Mouse (Mus musculus): ENCODE results near the gene Fam234b.

Gene Fam234b

DNA sequence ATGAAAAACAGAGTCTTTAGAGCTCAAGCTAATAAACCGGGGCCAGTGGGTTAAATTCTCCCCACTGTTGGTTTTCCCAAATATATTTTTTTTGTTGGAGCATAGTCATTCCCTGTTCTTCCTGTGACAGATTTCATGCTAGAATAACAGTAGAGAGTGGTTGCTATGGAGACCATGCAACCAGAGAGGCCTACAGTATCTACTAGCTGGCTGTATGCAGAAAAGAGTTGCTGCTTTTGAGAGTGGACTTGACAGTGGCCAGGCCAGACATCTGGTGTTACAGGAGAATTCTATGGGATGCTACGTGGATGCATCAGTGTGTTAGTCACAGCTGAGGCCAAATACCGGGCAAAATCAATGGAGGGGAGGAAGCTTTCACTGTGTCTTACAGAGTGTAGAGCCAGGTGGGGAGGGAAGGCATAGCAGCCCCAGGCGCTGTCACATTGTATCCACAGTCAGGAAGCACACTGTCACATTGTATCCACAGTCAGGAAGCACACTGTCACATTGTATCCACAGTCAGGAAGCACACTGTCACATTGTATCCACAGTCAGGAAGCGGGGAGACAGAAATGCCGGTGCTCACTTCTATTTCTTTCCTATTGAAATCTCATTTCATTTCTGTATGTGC, 26.1 kb downstream of the Fam234b start:
- DNase-seq (ENCODE audit: inconsistent ontology term) = peak; percentile 70

- DNase-seq (ENCODE audit: inconsistent ontology term) = peak; percentile 79
Observed at GRCm38 (mm10) chr6:135228465-135228941, 30.7 kb downstream of the Fam234b start.

DNA sequence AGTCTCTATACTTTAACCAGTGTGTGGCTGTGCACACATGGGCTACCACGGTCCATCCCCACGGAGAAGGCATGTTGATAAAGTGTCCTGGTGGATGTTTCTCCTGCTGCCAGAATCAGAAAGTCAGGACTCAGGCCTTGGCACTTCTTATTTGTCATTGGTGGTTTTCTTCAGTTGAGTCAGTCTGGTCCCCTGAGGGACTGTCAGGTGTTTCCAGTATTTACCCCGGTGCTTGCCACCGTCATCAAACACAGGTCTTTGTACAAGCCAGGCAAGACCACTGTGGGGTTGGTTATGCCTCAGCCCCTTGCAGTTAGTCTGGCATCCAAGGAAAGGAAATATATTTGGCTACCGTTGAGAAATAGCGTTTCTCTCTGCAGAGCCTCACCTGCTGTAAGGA, 32.8 kb downstream of the Fam234b start:
- DNase-seq (ENCODE audit: inconsistent ontology term) = no peak

DNA sequence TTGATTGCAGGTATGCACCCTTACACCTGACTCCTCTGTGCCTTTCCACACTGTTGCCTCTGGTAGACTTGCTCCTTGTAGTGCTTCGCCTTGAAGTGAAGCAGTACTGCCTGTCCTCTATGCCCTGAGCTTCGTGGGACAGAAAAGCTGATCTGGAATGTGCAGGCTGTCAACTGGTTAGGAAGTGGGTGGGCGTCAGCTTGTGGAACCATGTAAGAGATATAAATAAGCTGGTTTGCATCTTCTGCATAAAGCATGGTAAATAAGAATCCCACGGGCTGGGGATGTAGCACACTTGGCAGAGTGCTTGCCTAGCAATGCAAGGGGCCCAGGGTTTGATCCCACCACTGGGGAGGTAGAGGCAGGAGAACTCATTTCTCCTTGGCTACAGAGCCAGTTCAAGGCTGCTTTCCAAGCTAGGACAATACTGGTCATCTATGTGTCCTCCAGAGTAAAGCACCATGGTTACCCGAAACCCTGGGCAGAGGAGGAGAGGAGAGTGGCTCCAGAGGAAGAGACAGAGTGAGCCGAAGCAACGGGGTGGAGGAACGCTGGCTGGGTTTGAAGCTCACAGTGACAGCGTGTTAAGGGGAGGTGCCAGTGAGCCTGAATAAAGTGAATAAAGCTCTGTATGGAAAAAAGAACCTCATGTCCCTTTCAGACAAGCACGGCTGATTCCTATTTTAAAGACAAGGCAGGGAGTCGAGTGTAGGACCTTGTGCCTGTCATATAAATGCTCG, 34.8 kb downstream of the Fam234b start:
- no peak for DNase-seq (ENCODE audit: inconsistent ontology term)

- no peak for DNase-seq (ENCODE audit: inconsistent ontology term)
Observed at GRCm38 (mm10) chr6:135235742-135236141, 38.0 kb downstream of the Fam234b start.

DNA sequence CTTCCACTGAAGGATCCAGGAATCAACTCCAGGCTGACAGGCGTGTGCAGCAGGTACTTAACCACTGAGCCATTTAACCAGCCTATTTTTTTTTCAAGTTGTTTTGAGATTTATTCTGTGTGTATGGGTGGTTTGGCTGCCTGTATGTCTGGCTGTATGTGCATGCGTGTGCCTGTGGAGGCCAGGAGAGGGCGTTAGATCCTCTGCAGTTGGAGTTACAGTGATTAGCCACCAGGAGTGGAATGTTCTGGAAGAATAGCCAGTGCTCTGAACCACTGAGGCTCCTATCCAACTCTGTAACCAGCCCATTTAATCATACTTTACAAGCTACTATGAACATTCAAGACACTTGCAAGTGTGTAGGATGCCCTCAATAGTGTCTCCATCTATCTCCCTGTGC, 38.8 kb downstream of the Fam234b start:
- DNase-seq (ENCODE audit: inconsistent ontology term) = no peak

DNA sequence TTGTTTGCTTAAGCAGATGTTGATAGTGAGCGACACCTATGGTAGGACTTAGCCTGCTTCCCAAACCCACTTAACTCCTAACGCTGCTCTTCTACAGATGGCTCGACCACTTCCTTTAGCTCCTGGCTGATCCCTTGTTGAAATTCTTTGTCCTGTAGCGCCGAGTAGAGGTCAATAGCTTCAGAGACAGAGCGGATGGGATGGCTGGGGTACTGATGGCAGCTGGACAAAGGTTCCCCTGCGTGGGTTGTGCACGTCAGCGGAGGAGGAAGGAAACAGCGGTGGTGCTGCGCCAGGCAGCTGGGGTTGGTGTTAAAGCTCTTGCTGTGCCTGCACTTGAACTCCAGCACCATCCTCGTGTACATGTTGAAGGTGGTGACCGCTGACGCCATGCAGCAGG, 39.5 kb downstream of the Fam234b start:
- no peak for DNase-seq (ENCODE audit: inconsistent ontology term)

GRCm38 (mm10) chr6:135238211-135238610, 40.4 kb downstream of the Fam234b start:
- DNase-seq (ENCODE audit: inconsistent ontology term) = no peak

DNA sequence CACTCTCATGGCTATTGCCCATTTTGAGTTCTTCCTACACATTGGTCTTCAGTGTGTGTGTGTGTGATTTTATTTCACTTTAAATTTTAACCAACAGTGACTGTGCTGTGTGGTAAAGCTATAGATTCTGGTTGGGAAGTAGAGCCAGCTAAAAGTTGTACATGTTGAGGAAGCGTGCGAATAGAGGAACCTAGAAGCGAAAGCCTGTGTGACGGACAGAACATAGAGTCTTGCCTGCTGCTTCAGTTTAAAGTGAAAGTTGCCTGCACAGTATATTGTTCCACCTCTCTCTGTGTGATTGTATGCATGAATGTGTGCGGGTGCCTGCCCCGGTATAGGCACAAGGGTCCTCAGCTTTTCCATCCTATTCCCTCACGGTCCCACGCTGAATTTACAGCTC, 42.6 kb downstream of the Fam234b start:
- DNase-seq (ENCODE audit: inconsistent ontology term) = no peak

GRCm38 (mm10) chr6:135245586-135245985, 47.8 kb downstream of the Fam234b start:
- no peak for DNase-seq (ENCODE audit: inconsistent ontology term)

GRCm38 (mm10) chr6:135247861-135248260, 50.1 kb downstream of the Fam234b start:
- no peak for DNase-seq (ENCODE audit: inconsistent ontology term)

DNA sequence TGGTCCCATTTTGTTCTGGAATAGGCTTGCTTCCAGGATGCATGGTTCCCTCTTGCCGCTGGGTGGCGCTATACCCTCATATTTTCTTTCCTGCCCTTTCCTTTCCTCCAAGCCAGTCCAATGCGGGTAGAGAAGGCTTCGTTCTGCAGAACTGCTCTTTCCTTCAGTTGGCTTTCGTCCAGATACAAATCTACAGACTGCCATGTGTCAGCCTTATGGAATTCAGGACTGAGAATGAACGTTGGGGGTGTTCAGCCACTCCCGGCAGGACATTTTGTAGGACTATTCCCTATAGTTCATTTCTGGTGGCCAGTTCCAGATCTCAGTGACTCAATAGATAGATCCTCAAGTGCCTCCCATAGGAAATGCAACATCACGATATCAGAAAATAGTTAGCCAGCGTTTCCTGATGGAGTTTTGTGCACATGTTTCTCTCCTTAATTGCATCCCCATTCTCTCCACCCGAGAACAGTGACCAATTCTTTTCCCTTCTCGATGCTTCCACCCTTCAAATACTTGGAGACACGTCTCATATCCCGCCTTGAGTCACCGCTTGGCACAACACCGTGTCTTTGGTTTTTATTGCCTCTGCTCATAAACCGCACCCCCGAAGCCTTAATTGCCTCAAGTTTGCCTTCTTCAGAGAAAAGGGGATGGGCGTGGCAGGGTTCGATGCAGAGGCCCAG, 52.2 kb downstream of the Fam234b start:
- DNase-seq (ENCODE audit: inconsistent ontology term) = peak; percentile 90

DNA sequence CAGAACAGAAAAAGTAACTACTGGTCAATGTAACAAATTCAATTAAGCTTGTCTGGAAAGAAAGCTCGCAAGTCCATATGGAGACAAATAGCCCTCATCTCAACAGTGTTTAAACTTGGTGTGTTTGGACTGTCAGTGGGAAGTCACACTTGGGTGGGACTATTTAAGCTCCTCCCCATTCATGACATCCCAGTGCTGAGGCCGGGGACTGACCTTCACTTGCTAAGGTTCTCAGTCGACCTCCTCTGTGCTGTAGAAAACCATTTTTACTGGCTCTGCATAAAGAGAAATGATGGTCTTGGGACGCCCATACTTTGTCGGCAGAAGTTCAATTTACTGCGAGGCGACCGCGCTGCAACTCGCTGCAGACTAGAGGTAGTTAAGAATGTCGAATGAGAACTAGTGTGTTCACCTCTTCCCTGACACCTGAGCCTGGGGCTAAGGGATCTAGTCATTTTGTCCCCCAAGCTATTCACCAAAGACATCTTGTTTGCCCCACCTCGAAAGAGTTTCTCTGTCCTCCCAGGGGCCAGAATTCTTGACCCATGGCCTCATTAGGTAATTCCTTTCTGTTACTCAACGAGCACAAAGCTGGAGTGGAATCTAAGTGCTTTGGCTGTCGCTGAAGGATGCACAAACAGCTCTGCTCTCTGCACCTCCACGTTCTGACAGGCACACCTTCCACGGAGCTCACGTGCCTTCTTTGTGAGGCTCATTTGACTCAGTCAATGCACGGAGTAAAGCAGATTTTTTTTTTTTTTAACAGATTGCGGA, 53.3 kb downstream of the Fam234b start:
- DNase-seq (ENCODE audit: inconsistent ontology term) = peak; percentile 14

- DNase-seq (ENCODE audit: inconsistent ontology term) = no peak
Observed at GRCm38 (mm10) chr6:135251849-135252727, 54.3 kb downstream of the Fam234b start.

GRCm38 (mm10) chr6:135252728-135253077, 54.9 kb downstream of the Fam234b start:
- DNase-seq (ENCODE audit: inconsistent ontology term) = peak; percentile 90

DNA sequence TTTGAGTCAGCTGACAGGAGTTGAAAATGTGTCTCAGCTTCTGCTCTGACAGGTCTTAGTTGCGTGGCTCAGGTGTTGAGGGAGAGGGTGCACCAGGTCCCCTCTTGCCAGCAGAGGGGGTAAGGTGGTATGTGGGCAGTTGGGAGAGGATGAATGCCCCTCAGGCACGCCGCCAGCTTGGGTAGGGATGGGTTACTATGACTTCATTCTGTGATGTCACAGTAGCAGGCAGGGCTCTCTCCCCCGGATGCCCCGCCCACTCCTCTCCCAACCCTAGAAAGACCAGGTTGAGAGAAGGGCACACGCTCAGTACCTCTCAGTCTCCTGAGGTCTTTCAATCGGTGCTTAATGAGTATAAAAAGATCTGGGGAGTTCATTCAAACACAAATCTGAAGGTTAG, 56.4 kb downstream of the Fam234b start, which contains the start of gene Gsg1:
Gene Gsg1 (minus strand): TSS at position 199 of the 400 bp plus-strand sequence.
- DNase-seq (ENCODE audit: inconsistent ontology term) = no peak

GRCm38 (mm10) chr6:135260435-135260834, 62.7 kb downstream of the Fam234b start:
- DNase-seq (ENCODE audit: inconsistent ontology term) = no peak

DNA sequence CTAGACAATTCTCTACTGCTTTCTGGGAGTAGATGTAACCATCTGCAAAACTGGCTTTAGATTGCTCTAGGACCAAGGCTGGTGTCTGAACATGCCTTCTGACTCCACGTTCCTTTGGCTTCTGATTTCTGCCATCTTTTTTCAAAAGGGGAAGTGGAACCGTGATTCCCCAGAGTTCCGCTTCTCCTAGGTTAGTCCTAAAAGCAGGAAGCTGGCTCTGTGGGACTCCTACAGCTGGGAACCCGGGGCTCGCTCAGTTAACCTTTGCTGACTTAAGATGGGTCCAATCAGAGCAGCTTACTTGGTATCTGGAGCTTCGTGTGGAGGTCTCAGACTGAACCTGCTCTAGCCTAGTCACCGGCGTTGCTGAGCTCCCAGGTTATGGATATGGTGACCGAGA, 63.3 kb downstream of the Fam234b start:
- DNase-seq (ENCODE audit: inconsistent ontology term) = no peak

GRCm38 (mm10) chr6:135262565-135262964, 64.8 kb downstream of the Fam234b start:
- DNase-seq (ENCODE audit: inconsistent ontology term) = no peak

DNA sequence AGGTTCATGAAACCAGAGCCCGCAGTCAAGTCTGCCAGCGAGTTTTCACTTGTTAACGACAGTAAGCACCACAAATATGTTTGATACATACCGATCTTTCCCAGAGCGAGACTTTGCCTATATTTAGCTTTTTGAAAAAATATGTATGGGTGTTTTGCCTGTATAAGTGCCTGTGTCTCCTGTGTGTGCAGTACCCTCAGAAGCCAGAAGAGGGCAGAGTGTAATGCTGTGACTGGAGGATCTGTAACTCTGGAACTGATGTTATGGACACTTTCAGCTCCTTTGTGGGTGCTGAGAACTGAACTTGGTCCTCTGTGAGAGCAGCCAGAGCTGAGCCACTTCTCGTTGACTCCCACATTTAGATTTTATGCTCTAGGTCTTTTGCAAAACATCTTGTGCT, 66.4 kb downstream of the Fam234b start:
- DNase-seq (ENCODE audit: inconsistent ontology term) = no peak

DNA sequence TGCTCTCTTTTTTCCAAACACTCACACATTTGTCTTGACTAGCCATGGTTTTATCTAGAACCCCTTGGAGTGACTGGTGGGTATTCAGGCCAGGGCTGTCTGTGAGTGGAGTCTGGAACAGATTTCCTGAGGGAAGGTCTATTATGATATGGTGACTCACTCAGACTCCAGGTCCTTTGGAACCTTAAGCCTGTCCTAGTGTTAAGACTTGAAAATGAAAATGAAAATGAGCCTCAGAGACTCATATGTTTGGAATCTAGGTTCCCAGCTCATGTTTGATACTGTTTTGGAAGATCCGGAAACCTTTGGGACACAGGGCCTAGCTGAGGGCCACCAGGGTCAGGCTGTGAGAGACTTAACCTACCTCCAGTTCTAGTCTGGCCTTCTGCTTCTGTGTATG, 68.3 kb downstream of the Fam234b start:
- DNase-seq (ENCODE audit: inconsistent ontology term) = no peak

Measured in Muller cell, postnatal 12 days (primary cell).